Mouse (Mus musculus): Measurements from ENCODE around the gene Cc2d1a. TPM values are rescaled to one million over a fixed set of nuclear protein-coding genes. Genes with fewer than 3 reads are reported as not detected.

The Cc2d1a gene
- total RNA-seq, 1 experiment, result 17.7 TPM

DNA sequence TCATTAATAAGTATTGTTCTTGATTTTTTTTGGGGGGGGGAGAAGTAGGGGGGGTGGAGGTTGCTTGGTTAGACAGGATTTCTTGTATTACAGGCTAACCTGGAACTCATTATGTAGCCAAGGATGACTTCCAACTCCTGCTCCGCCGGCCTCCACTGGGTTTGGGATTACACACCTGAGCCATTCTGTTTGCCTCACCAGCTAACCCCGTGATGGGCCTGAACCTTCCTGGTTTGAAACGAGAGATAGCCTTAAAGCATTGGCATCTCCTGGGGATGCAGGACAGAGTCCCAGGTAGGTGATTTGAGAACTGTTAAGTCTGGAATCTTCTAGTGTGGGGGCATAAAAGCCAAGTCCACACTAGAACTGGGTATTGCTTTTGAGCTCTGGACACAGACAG lies 45.4 kb upstream of the Cc2d1a start:
- no peak for DNase-seq (ENCODE audit: low read depth, low spot score)
- H3K4me3 ChIP-seq (ENCODE audit: insufficient read depth in 1 of 2, low read depth in 1 of 2, low read length in 2 of 2, poor library complexity in 1 of 2, severe bottlenecking in 1 of 2), result no peak overlapping the region; a peak in 1 of 4 replicates
- peaks cover 7 to 17% of the 10 kb centered on the region in 2 experiments; a peak in 3 of 4 replicates for H3K4me1 ChIP-seq (ENCODE audit: control insufficient read depth in 2 of 2, insufficient read depth in 2 of 2, low read length in 2 of 2, poor library complexity in 1 of 2)
- TF ChIP-seq ZC3H11A (IDR thresholded peaks at IDR 0.05; ENCODE audit: borderline replicate concordance, low read depth, low read length) (no peak), HCFC1 (IDR thresholded peaks at IDR 0.05; ENCODE audit: borderline replicate concordance, insufficient read depth, low read length) (no peak), MAFK (IDR thresholded peaks at IDR 0.05; ENCODE audit: insufficient read depth, low read depth, low read length) (no peak), CHD2 (IDR thresholded peaks at IDR 0.05; ENCODE audit: low read depth, low read length) (no peak), ZNF384 (IDR thresholded peaks at IDR 0.05; ENCODE audit: low read depth, low read length) (no peak)
- H3K9ac ChIP-seq (ENCODE audit: insufficient read depth, low read depth, low read length, poor library complexity, severe bottlenecking), result 0 out of 2 replicates have a peak overlapping the region, but pooled peaks have one; percentile 93
- no peaks in the 10 kb centered on the region for H3K9me3 ChIP-seq (ENCODE audit: control insufficient read depth, insufficient read depth, low read depth, low read length)
- H3K36me3 ChIP-seq (ENCODE audit: control insufficient read depth, insufficient read depth, low read length, poor library complexity, severe bottlenecking), result no peaks in the 10 kb centered on the region
- H3K27ac ChIP-seq (ENCODE audit: insufficient read depth, low read depth, low read length, poor library complexity, severe bottlenecking), result peak overlapping the region; percentile 97
- in situ Hi-C loops (cut with MboI; ENCODE audit: low sequenced_read_pairs in 2 of 2, unreplicated experiment in 2 of 2), result no loop called here

DNA sequence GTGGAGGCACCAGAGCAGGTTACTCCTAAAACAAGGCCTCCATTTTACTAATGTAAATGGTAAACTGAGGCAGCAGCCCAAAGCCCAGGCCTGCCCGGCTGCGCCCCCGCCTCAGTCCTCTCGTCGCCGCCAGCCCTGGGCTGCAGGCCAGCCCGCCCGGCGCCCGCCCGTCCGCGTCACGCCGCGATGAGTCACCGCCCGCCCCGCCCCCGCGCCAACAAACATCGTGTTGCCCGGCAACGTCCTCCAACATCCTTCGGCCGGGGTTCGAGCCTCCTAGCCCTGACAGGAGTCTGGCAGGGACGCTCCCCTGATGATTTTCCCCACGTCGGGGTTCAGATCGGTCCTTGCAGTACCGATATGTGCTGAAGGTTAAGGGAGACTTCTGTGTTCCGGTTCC lies 44.8 kb upstream of the Cc2d1a start:
- TF ChIP-seq ZNF384 (IDR thresholded peaks at IDR 0.05; ENCODE audit: low read depth, low read length) (no peak), CHD2 (IDR thresholded peaks at IDR 0.05; ENCODE audit: low read depth, low read length) (no peak), MAFK (IDR thresholded peaks at IDR 0.05; ENCODE audit: insufficient read depth, low read depth, low read length) (no peak), ZC3H11A (IDR thresholded peaks at IDR 0.05; ENCODE audit: borderline replicate concordance, low read depth, low read length) (no peak), HCFC1 (IDR thresholded peaks at IDR 0.05; ENCODE audit: borderline replicate concordance, insufficient read depth, low read length) (no peak)
- no peaks in the 10 kb centered on the region for H3K36me3 ChIP-seq (ENCODE audit: control insufficient read depth, insufficient read depth, low read length, poor library complexity, severe bottlenecking)

DNA sequence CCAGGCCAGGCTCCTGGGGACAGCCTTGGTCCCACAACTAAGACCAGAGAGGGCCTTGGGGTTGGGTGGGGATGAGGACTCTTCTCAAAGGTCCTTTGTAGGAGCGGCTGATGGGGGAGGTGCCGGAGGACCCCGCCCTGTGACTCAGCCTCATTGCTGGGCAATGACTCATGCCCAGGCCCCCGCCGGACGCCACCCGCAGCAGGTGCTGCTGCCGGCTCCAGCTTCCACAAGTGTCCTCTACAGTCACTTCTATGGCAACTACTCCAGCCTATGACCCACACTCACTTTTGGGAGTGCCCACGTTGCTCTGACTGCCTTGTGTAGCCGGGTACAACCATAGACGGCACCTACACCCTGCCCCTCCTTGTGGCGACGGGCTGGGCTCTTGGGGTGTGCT lies 44.3 kb upstream of the Cc2d1a start:
- TF ChIP-seq HCFC1 (IDR thresholded peaks at IDR 0.05; ENCODE audit: borderline replicate concordance, insufficient read depth, low read length), result no peak
- TF ChIP-seq MAFK (IDR thresholded peaks at IDR 0.05; ENCODE audit: insufficient read depth, low read depth, low read length), result peak; percentile 77
- Histone ChIP-seq H3K36me3 (ENCODE audit: control insufficient read depth, insufficient read depth, low read length, poor library complexity, severe bottlenecking) (no peaks in the 10 kb centered on the region), H3K4me3 (ENCODE audit: insufficient read depth in 1 of 2, low read depth in 1 of 2, low read length in 2 of 2, poor library complexity in 1 of 2, severe bottlenecking in 1 of 2) (peak overlapping the region; percentile 65 to 67), H3K9me3 (ENCODE audit: control insufficient read depth, insufficient read depth, low read depth, low read length) (no peaks in the 10 kb centered on the region), H3K9ac (ENCODE audit: insufficient read depth, low read depth, low read length, poor library complexity, severe bottlenecking) (peak overlapping the region; percentile 93), H3K4me1 (ENCODE audit: control insufficient read depth in 2 of 2, insufficient read depth in 2 of 2, low read length in 2 of 2, poor library complexity in 1 of 2) (peaks cover 7 to 12% of the 10 kb centered on the region in 2 experiments; a peak in 3 of 4 replicates), H3K27ac (ENCODE audit: insufficient read depth, low read depth, low read length, poor library complexity, severe bottlenecking) (peak overlapping the region; percentile 97)
- DNase-seq (ENCODE audit: low read depth, low spot score), result no peak
- in situ Hi-C loops (cut with MboI; ENCODE audit: low sequenced_read_pairs in 2 of 2, unreplicated experiment in 2 of 2), result no loop called here

More for the DNA sequence above, 44.8 kb upstream of the Cc2d1a start:
- peaks cover 7 to 12% of the 10 kb centered on the region in 2 experiments; a peak in 3 of 4 replicates for H3K4me1 ChIP-seq (ENCODE audit: control insufficient read depth in 2 of 2, insufficient read depth in 2 of 2, low read length in 2 of 2, poor library complexity in 1 of 2)
- peak overlapping the region; percentile 93 for H3K9ac ChIP-seq (ENCODE audit: insufficient read depth, low read depth, low read length, poor library complexity, severe bottlenecking)
- no peaks in the 10 kb centered on the region for H3K9me3 ChIP-seq (ENCODE audit: control insufficient read depth, insufficient read depth, low read depth, low read length)
- peak overlapping the region; percentile 65 to 67 for H3K4me3 ChIP-seq (ENCODE audit: insufficient read depth in 1 of 2, low read depth in 1 of 2, low read length in 2 of 2, poor library complexity in 1 of 2, severe bottlenecking in 1 of 2)
- H3K27ac ChIP-seq (ENCODE audit: insufficient read depth, low read depth, low read length, poor library complexity, severe bottlenecking), result peak overlapping the region; percentile 97
- in situ Hi-C loops (cut with MboI; ENCODE audit: low sequenced_read_pairs in 2 of 2, unreplicated experiment in 2 of 2), result no loop called here
- DNase-seq (ENCODE audit: low read depth, low spot score), result no peak

DNA sequence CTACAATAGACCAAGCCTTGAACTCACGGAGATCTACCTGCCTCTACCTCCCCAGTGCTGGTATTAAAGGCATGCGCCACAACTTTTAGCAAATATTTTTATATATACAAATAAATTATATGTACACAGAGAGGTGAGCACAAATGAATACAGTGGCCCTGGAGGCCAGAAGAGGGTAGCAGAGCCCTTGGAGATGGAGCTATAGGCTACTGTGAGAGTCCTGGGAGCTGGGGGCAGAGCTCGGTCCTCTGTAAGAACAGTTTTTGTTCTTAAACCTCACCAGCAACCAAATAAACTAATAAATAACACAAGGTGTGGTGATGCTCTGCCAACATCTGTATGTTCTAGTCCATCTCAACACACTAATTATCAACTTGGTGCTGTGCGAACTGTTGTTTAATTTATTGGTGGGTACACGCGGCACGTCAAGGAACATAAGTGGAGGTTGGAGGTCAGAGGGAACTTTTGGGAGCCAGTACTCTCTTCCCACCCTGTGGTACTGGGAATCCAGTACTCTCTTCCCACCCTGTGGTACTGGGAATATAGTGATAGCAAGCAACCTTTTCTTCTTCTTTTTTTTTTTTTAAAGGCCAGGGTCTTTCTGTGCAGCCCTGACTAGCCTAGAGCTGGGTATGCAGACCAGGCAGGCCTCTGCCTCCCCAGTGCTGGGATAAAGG lies 42.6 kb upstream of the Cc2d1a start:
- no peak for TF ChIP-seq ZC3H11A (IDR thresholded peaks at IDR 0.05; ENCODE audit: borderline replicate concordance, low read depth, low read length)
- TF ChIP-seq ZNF384 (IDR thresholded peaks at IDR 0.05; ENCODE audit: low read depth, low read length), result peak; percentile 56; the same call in 1 of the 2 replicates
- H3K9ac ChIP-seq (ENCODE audit: insufficient read depth, low read depth, low read length, poor library complexity, severe bottlenecking), result peak overlapping the region; percentile 45; the same call in 1 of the 2 replicates
- H3K36me3 ChIP-seq (ENCODE audit: control insufficient read depth, insufficient read depth, low read length, poor library complexity, severe bottlenecking), result no peaks in the 10 kb centered on the region
- peak overlapping the region in 1 of 2 experiments; percentile 15; a peak in 1 of 4 replicates for H3K4me3 ChIP-seq (ENCODE audit: insufficient read depth in 1 of 2, low read depth in 1 of 2, low read length in 2 of 2, poor library complexity in 1 of 2, severe bottlenecking in 1 of 2)
- in situ Hi-C loops (cut with MboI; ENCODE audit: low sequenced_read_pairs in 2 of 2, unreplicated experiment in 2 of 2), result no loop called here
- DNase-seq (ENCODE audit: low read depth, low spot score), result no peak
- no peaks in the 10 kb centered on the region for H3K9me3 ChIP-seq (ENCODE audit: control insufficient read depth, insufficient read depth, low read depth, low read length)
- peaks cover 5 to 15% of the 10 kb centered on the region in 2 experiments; a peak in 3 of 4 replicates for H3K4me1 ChIP-seq (ENCODE audit: control insufficient read depth in 2 of 2, insufficient read depth in 2 of 2, low read length in 2 of 2, poor library complexity in 1 of 2)
- peak overlapping the region; percentile 66; the same call in 1 of the 2 replicates for H3K27ac ChIP-seq (ENCODE audit: insufficient read depth, low read depth, low read length, poor library complexity, severe bottlenecking)

Measured in ES-E14 (cell line).